Mouse (Mus musculus): Measurements from ENCODE around the gene Mymx. TPM values are rescaled to one million over a fixed set of nuclear protein-coding genes. Genes with fewer than 3 reads are reported as not detected.
"Not testable (repeated sequence)": the region's sequence is repeated elsewhere in the genome, so short reads cannot be mapped to it uniquely, and the experiment has no call there.

The Mymx gene
- polyA plus RNA-seq, 1 experiment from 2014 or later: not detected

- WGBS: 21% methylated on average over 15 of the region's 15 CpGs
- H3K4me2 ChIP-seq: peak overlapping the region; percentile 39
- no peak overlapping the region for H3K9ac ChIP-seq
These were observed 24.8 kb upstream of the Mymx start for GRCm38 (mm10) chr17:45626577-45627134.

DNA sequence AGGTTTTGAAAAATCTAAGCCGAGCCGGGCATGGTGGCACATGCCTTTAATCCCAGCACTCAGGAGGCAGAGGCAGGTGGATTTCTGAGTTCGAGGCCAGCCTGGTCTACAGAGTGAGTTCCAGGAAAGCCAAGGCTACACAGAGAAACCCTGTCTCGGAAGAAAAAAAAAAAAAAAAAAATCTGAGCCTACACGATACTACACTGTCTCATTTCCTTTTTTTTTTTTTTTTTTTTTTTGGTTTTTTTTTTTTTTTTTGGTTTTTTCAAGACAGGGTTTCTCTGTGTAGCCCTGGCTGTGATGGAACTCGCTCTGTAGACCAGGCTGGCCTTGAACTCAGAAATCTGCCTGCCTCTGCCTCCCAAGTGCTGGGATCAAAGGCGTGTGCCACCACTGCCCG is 21.5 kb upstream of the Mymx start:
- not testable (repeated sequence) for H3K27me3 ChIP-seq

More at GRCm38 (mm10) chr17:45626577-45627134, 24.8 kb upstream of the Mymx start:
- no peak overlapping the region for H3K27ac ChIP-seq
- H3K27me3 ChIP-seq: peaks cover 6% of the 10 kb centered on the region; the same call in 1 of the 2 replicates
- H3K36me3 ChIP-seq (ENCODE audit: poor library complexity, severe bottlenecking): no peaks in the 10 kb centered on the region
- H3K4me3 ChIP-seq: no peak overlapping the region
- no peak for ATAC-seq
- no peaks in the 10 kb centered on the region for H3K9me3 ChIP-seq (replicated peaks)
- peaks cover 17% of the 10 kb centered on the region for H3K4me1 ChIP-seq

GRCm38 (mm10) chr17:45619386-45620256 is 17.7 kb upstream of the Mymx start:
- Histone ChIP-seq H3K27me3 (no peaks in the 10 kb centered on the region), H3K4me3 (no peak overlapping the region), H3K9me3 (replicated peaks) (no peaks in the 10 kb centered on the region), H3K27ac (no peak overlapping the region; the same call in 1 of the 2 replicates), H3K4me2 (peak overlapping the region; percentile 28), H3K36me3 (ENCODE audit: poor library complexity, severe bottlenecking) (no peaks in the 10 kb centered on the region), H3K9ac (peak overlapping the region; percentile 16; the same call in 1 of the 2 replicates), H3K4me1 (peaks cover 6% of the 10 kb centered on the region; the same call in 1 of the 2 replicates)
- ATAC-seq: no peak
- WGBS: 44% methylated on average over 20 of the region's 20 CpGs

More for the DNA sequence above, 21.5 kb upstream of the Mymx start:
- not testable (repeated sequence) for H3K4me2 ChIP-seq; H3K9me3 ChIP-seq (replicated peaks); H3K9ac ChIP-seq; H3K27ac ChIP-seq; H3K36me3 ChIP-seq (ENCODE audit: poor library complexity, severe bottlenecking); ATAC-seq; H3K4me3 ChIP-seq; H3K4me1 ChIP-seq
- WGBS: 90% methylated on average over 8 of the region's 8 CpGs

GRCm38 (mm10) chr17:45618941-45619385 is 17.1 kb upstream of the Mymx start:
- H3K9me3 ChIP-seq (replicated peaks): no peaks in the 10 kb centered on the region
- H3K36me3 ChIP-seq (ENCODE audit: poor library complexity, severe bottlenecking): no peaks in the 10 kb centered on the region
- H3K27ac ChIP-seq: no peak overlapping the region
- H3K4me3 ChIP-seq: no peak overlapping the region
- 15% methylated on average over 8 of the region's 8 CpGs for WGBS
- peak overlapping the region; percentile 16; the same call in 1 of the 2 replicates for H3K9ac ChIP-seq
- peaks cover 6% of the 10 kb centered on the region; the same call in 1 of the 2 replicates for H3K4me1 ChIP-seq
- H3K4me2 ChIP-seq: peak overlapping the region; percentile 28
- ATAC-seq: no peak
- H3K27me3 ChIP-seq: no peaks in the 10 kb centered on the region

DNA sequence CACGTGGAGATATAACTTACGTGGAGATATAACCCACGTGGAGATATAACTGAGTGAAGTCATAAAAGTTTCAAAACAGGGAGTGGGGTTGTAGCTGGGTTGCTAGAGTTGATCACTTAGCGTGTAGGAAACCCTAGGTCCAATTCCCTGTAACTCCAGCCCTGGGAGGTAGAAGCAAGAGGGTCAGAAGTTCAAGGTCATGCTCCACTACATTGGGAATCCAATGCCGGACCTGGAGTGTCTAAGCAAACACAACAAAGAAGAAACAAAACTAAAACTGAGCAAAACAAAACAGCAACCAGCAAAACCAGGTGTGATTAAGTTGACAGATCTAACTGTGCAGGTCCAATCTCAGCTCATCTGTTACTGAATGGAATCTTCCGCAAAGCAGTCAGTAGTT is 15.8 kb upstream of the Mymx start:
- WGBS: 90% methylated on average over 6 of the region's 6 CpGs
- no peak for ATAC-seq

DNA sequence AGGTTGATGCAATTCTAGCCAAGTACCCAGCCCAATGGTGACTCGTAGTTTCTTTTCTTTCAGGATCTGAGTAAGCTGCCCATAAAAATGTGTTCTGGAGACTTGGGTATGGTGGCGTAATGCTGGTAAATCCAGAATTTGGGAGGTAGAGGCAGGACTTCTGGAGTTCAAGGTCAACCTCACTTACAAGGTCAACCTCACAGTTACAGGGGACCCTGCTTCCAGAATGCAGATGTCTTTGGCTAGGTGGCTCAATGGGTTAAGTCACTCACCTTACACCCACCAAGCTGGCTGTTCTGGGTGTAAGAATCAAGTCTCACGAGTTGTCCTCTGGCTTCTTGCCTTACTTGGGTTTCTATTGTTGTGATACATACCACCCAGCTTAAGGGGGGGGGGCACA is 14.8 kb upstream of the Mymx start:
- 84% methylated on average over 3 of the region's 3 CpGs for WGBS
- Histone ChIP-seq H3K9me3 (replicated peaks) (no peaks in the 10 kb centered on the region), H3K4me3 (no peak overlapping the region), H3K27me3 (no peaks in the 10 kb centered on the region), H3K4me2 (no peak overlapping the region), H3K36me3 (ENCODE audit: poor library complexity, severe bottlenecking) (no peaks in the 10 kb centered on the region), H3K9ac (no peak overlapping the region), H3K27ac (no peak overlapping the region), H3K4me1 (peaks cover 6% of the 10 kb centered on the region; the same call in 1 of the 2 replicates)
- ATAC-seq: no peak

More for the DNA sequence above, 15.8 kb upstream of the Mymx start:
- Histone ChIP-seq H3K27ac (no peak overlapping the region), H3K4me1 (peaks cover 6% of the 10 kb centered on the region; the same call in 1 of the 2 replicates), H3K9ac (no peak overlapping the region), H3K27me3 (no peaks in the 10 kb centered on the region), H3K9me3 (replicated peaks) (no peaks in the 10 kb centered on the region), H3K4me3 (no peak overlapping the region), H3K4me2 (no peak overlapping the region), H3K36me3 (ENCODE audit: poor library complexity, severe bottlenecking) (no peaks in the 10 kb centered on the region)

DNA sequence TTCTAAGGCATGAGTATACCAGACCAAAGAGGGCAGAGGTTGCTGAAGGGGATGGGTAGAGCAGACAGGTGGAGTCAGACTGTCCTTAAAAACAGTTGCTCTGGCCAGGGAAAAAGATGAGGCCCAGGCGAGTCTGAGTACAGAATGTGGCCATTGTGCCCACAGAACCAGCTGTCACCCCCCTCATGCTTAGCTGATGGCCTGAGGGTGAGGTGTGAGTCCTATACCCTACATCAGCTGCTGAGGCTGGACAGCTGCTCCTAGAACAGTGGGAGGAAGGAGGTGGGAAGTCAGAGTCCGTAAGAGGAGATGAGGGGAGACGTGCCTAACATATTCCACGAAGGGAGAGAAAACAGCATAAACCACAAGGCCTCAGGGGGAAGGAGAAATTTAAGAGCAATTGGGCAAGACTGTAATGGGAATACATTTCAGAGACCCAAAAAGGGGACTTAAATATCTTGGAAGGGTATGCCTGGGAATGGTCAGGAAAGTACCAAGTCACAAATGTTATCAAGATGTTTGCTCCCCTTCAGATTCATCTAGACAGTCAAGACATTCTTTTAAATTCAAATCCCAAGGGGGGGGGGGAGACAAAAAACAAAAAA is 14.2 kb upstream of the Mymx start:
- H3K4me2 ChIP-seq: no peak overlapping the region
- no peak for ATAC-seq
- WGBS: 69% methylated on average over 4 of the region's 4 CpGs
- H3K4me3 ChIP-seq: no peak overlapping the region
- H3K27me3 ChIP-seq: no peaks in the 10 kb centered on the region
- no peaks in the 10 kb centered on the region for H3K36me3 ChIP-seq (ENCODE audit: poor library complexity, severe bottlenecking)
- peaks cover 6% of the 10 kb centered on the region; the same call in 1 of the 2 replicates for H3K4me1 ChIP-seq
- no peaks in the 10 kb centered on the region for H3K9me3 ChIP-seq (replicated peaks)
- no peak overlapping the region for H3K9ac ChIP-seq
- no peak overlapping the region for H3K27ac ChIP-seq

DNA sequence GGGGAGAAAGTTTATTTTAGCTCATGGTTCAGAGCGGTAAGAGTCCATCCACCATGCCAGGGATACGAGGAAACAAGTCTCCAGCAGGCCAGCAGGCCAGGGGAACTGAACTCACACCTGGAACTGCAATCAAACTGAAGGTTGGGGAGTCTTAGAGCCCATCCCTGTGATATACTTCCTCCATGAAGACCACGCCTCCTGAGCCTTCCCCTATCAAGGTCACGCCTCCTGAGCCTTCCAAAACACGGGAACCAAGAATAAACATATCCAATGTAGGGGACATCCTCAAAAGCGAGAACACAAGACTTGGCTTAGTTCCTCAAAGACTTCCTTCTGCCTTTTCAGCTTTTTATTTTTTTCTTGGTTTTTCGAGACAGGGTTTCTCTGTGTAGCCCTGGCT is 11.0 kb upstream of the Mymx start:
- Histone ChIP-seq H3K27me3 (no peaks in the 10 kb centered on the region), H3K36me3 (ENCODE audit: poor library complexity, severe bottlenecking) (no peaks in the 10 kb centered on the region), H3K4me2 (no peak overlapping the region), H3K4me3 (no peak overlapping the region), H3K9me3 (replicated peaks) (no peaks in the 10 kb centered on the region), H3K27ac (no peak overlapping the region), H3K4me1 (no peaks in the 10 kb centered on the region), H3K9ac (no peak overlapping the region)
- no peak for ATAC-seq
- WGBS: 90% methylated on average over 7 of the region's 7 CpGs

- Histone ChIP-seq H3K4me2 (no peak overlapping the region), H3K27ac (no peak overlapping the region), H3K4me1 (no peaks in the 10 kb centered on the region), H3K9me3 (replicated peaks) (no peaks in the 10 kb centered on the region; the same call in 1 of the 2 replicates), H3K27me3 (no peaks in the 10 kb centered on the region), H3K36me3 (ENCODE audit: poor library complexity, severe bottlenecking) (no peaks in the 10 kb centered on the region), H3K9ac (no peak overlapping the region), H3K4me3 (no peak overlapping the region)
- WGBS: 81% methylated on average over 8 of the region's 8 CpGs
- ATAC-seq: no peak
These were observed 10.1 kb upstream of the Mymx start for GRCm38 (mm10) chr17:45612008-45612407.

GRCm38 (mm10) chr17:45610144-45610866 is 8.4 kb upstream of the Mymx start:
- H3K9me3 ChIP-seq (replicated peaks): no peaks in the 10 kb centered on the region; the same call in 1 of the 2 replicates
- no peaks in the 10 kb centered on the region for H3K4me1 ChIP-seq
- no peak overlapping the region for H3K27ac ChIP-seq
- no peak overlapping the region for H3K4me2 ChIP-seq
- no peak overlapping the region for H3K9ac ChIP-seq
- no peak overlapping the region for H3K4me3 ChIP-seq
- WGBS: 35% methylated on average over 5 of the region's 5 CpGs
- H3K36me3 ChIP-seq (ENCODE audit: poor library complexity, severe bottlenecking): no peaks in the 10 kb centered on the region
- H3K27me3 ChIP-seq: no peaks in the 10 kb centered on the region
- no peak for ATAC-seq

- 83% methylated on average over 4 of the region's 4 CpGs for WGBS
- H3K4me2 ChIP-seq: no peak overlapping the region
- H3K9me3 ChIP-seq (replicated peaks): no peaks in the 10 kb centered on the region; the same call in 1 of the 2 replicates
- no peaks in the 10 kb centered on the region for H3K27me3 ChIP-seq
- no peak overlapping the region for H3K27ac ChIP-seq
- no peak for ATAC-seq
- H3K36me3 ChIP-seq (ENCODE audit: poor library complexity, severe bottlenecking): no peaks in the 10 kb centered on the region
- H3K4me1 ChIP-seq: no peaks in the 10 kb centered on the region
- no peak overlapping the region for H3K4me3 ChIP-seq
- no peak overlapping the region for H3K9ac ChIP-seq
These were observed 6.5 kb upstream of the Mymx start for GRCm38 (mm10) chr17:45608396-45608795.
